Mouse (Mus musculus) G1E (cell line): ENCODE data around the gene AU022252. TPM values are rescaled to one million over a fixed set of nuclear protein-coding genes. Genes with fewer than 3 reads are reported as not detected.

Source experiments
- ATAC-seq: 2 replicates; pipeline ENCODE4 v1.8.0; 2016; ENCODE audit warnings: mild to moderate bottlenecking; ENCODE audit not compliant: insufficient number of reproducible peaks, poor library complexity, low FRiP score, severe bottlenecking; ENCODE audit errors: extremely low read depth
- DNase-seq: peaks from one replicate; pipeline ENCODE4 v3.0.0; 2012; ENCODE audit warnings: low spot score
- H3K27me3 ChIP-seq: 2 replicates; pipeline ENCODE4 v1.6.1; 2012; ENCODE audit warnings: mild to moderate bottlenecking, low read length, inconsistent platforms; ENCODE audit not compliant: insufficient read depth
- H3K36me3 ChIP-seq: replicated peaks from 2 replicates; pipeline ENCODE3; 2012; ENCODE audit warnings: mild to moderate bottlenecking, inconsistent platforms
- H3K4me1 ChIP-seq: 2 replicates; pipeline ENCODE4 v1.6.1; 2012; ENCODE audit warnings: low read depth, low read length, inconsistent platforms, mixed read lengths; ENCODE audit not compliant: insufficient read depth
- H3K4me3 ChIP-seq: 2 replicates; pipeline ENCODE4 v1.5.1; 2012; ENCODE audit warnings: low read depth, mild to moderate bottlenecking, inconsistent platforms, low read length, moderate library complexity, mixed read lengths
- H3K9me3 ChIP-seq: replicated peaks from 2 replicates; pipeline ENCODE4 v1.6.1; 2012; ENCODE audit warnings: inconsistent platforms
- CTCF ChIP-seq: IDR thresholded peaks from 2 replicates; pipeline ENCODE4 v1.5.1; 2012; ENCODE audit warnings: low read depth, low read length, inconsistent platforms, mixed read lengths
- GATA1 ChIP-seq: IDR thresholded peaks from 2 replicates; pipeline ENCODE4 v1.6.1; 2012; ENCODE audit warnings: borderline replicate concordance, low read length, inconsistent platforms, mixed read lengths
- GATA2 ChIP-seq: IDR thresholded peaks from 2 replicates; pipeline ENCODE4 v1.6.1; 2012; ENCODE audit warnings: low read depth, low read length, inconsistent platforms, borderline replicate concordance
- POLR2AphosphoS5 ChIP-seq: IDR thresholded peaks from 2 replicates; pipeline ENCODE4 v1.6.1; 2012; ENCODE audit warnings: low read depth, low read length, inconsistent platforms; ENCODE audit not compliant: insufficient replicate concordance
- TAL1 ChIP-seq: conservative IDR thresholded peaks from 2 replicates; pipeline ENCODE4 v1.6.1; 2012; ENCODE audit warnings: low read depth, low read length, inconsistent platforms, mixed read lengths
- polyA plus RNA-seq: library from polyadenylated mRNA; stranded (reverse); fragments of >175 nt; gene quantifications from 2 replicates; pipeline ENCODE4 v1.2.3, GENCODE M21; 2012
- total RNA-seq, 2 experiments: library from RNA; stranded (forward) in 1 of 2; stranded (reverse) in 1 of 2; fragments of 200-1000 nt in 1 of 2; fragments of >200 nt in 1 of 2; fragmentation: Nextera tagmentation in 1 of 2; gene quantifications; 2 replicates each; pipeline ENCODE4 v1.2.3; 2014 to 2017

Gene AU022252
- total and polyA plus RNA-seq, 3 experiments: 10.1 to 25.9 (median 14.0) TPM

- Histone ChIP-seq H3K9me3 (no peaks in the 10 kb centered on the region), H3K4me1 (peaks cover 4% of the 10 kb centered on the region; the same call in 1 of the 2 replicates), H3K4me3 (no peak overlapping the region), H3K36me3 (no peaks in the 10 kb centered on the region), H3K27me3 (peaks cover 42% of the 10 kb centered on the region)
- DNase-seq (no peak), ATAC-seq (no peak)
- TF ChIP-seq GATA1: no peak
- no peak for TF ChIP-seq CTCF
- no peak for TF ChIP-seq TAL1
- TF ChIP-seq GATA2: no peak
- TF ChIP-seq POLR2AphosphoS5: no peak
These were observed 30.0 kb upstream of the AU022252 start for GRCm38 (mm10) chr4:119262483-119262882.

GRCm38 (mm10) chr4:119261087-119261713 is 28.7 kb upstream of the AU022252 start:
- Histone ChIP-seq H3K4me3 (no peak overlapping the region), H3K9me3 (no peaks in the 10 kb centered on the region), H3K4me1 (peaks cover 8% of the 10 kb centered on the region), H3K36me3 (no peaks in the 10 kb centered on the region), H3K27me3 (peaks cover 45% of the 10 kb centered on the region)
- no peak for ATAC-seq
- TF ChIP-seq GATA1 (no peak), GATA2 (no peak), POLR2AphosphoS5 (no peak), CTCF (no peak), TAL1 (no peak)
- DNase-seq: no peak

GRCm38 (mm10) chr4:119259344-119260254 is 27.1 kb upstream of the AU022252 start:
- DNase-seq (no peak), ATAC-seq (no peak)
- H3K36me3 ChIP-seq: no peaks in the 10 kb centered on the region
- no peak overlapping the region for H3K4me3 ChIP-seq
- peaks cover 8% of the 10 kb centered on the region for H3K4me1 ChIP-seq
- no peaks in the 10 kb centered on the region for H3K9me3 ChIP-seq
- TF ChIP-seq POLR2AphosphoS5: no peak
- no peak for TF ChIP-seq CTCF
- H3K27me3 ChIP-seq: peaks cover 58% of the 10 kb centered on the region

GRCm38 (mm10) chr4:119257083-119257482 is 24.6 kb upstream of the AU022252 start:
- Histone ChIP-seq H3K9me3 (no peaks in the 10 kb centered on the region), H3K4me1 (peaks cover 10% of the 10 kb centered on the region), H3K27me3 (peaks cover 74% of the 10 kb centered on the region), H3K36me3 (no peaks in the 10 kb centered on the region), H3K4me3 (no peak overlapping the region)
- DNase-seq (no peak), ATAC-seq (no peak)
- TF ChIP-seq CTCF: no peak
- TF ChIP-seq GATA1: no peak

GRCm38 (mm10) chr4:119255351-119255750 is 22.8 kb upstream of the AU022252 start, which contains the start of gene Cldn19:
Gene Cldn19 (plus strand): TSS chr4:119255414.
- Histone ChIP-seq H3K4me1 (peaks cover 10% of the 10 kb centered on the region), H3K36me3 (no peaks in the 10 kb centered on the region), H3K4me3 (no peak within 1 kb of the TSS), H3K27me3 (peaks cover 72% of the 10 kb centered on the region), H3K9me3 (no peaks in the 10 kb centered on the region)
- no peak for TF ChIP-seq TAL1
- TF ChIP-seq GATA2: no peak
- TF ChIP-seq CTCF: no peak
- DNase-seq (no peak), ATAC-seq (no peak)

- no peak for ATAC-seq
- peaks cover 10% of the 10 kb centered on the region for H3K4me1 ChIP-seq
- H3K4me3 ChIP-seq: no peak overlapping the region
- H3K27me3 ChIP-seq: peaks cover 68% of the 10 kb centered on the region
- TF ChIP-seq POLR2AphosphoS5 (no peak), CTCF (no peak), GATA1 (no peak)
- H3K9me3 ChIP-seq: no peaks in the 10 kb centered on the region
- DNase-seq: no peak
- H3K36me3 ChIP-seq: no peaks in the 10 kb centered on the region
These were observed 21.6 kb upstream of the AU022252 start for GRCm38 (mm10) chr4:119254012-119254618.
